Mouse (Mus musculus): ENCODE measurements around the gene Stab1. TPM values are rescaled to one million over a fixed set of nuclear protein-coding genes. Genes with fewer than 3 reads are reported as not detected.

The Stab1 gene
- polyA plus RNA-seq, 1 experiment from 2014 or later, result 23.1 TPM

DNA sequence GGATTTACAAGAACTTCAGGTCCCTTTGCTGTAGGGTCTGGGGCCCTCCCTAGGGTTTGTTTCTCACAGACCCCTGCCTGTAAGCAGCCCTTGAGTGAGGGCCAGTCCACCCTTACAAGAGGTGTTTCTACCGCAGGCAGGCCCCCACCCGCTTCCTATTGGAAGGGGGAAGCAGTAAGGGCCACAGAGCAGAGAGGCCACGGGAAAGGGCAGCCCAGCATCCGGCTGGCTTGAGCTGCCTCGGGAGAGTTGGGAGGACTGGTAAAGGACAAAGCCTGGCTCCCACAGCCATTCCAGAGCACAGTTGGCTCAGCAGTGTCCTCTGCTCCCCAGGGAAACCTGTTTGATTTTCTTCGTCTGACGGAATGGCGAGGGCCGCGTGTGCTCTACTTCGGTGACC, 30.6 kb downstream of the Stab1 start:
- peak overlapping the region; percentile 41; the same call in 1 of the 2 replicates for H3K27ac ChIP-seq (ENCODE audit: low read depth, low read length)
- no peak overlapping the region for H3K9ac ChIP-seq (ENCODE audit: low read depth, low read length)
- no peak overlapping the region for H3K4me3 ChIP-seq (ENCODE audit: low read depth, low read length)
- H3K9me3 ChIP-seq (ENCODE audit: control insufficient read depth), result no peaks in the 10 kb centered on the region
- peaks cover 32% of the 10 kb centered on the region; the same call in 1 of the 2 replicates for H3K36me3 ChIP-seq (ENCODE audit: control insufficient read depth, insufficient read depth)
- H3K27me3 ChIP-seq (replicated peaks; ENCODE audit: control insufficient read depth, insufficient read depth, low read length), result no peaks in the 10 kb centered on the region
- peaks cover 8% of the 10 kb centered on the region for H3K4me1 ChIP-seq (replicated peaks; ENCODE audit: control insufficient read depth, insufficient read depth, low read length)
- no peak for ATAC-seq
- WGBS, result 80% methylated on average over 11 of the region's 11 CpGs
- TF ChIP-seq CTCF (IDR thresholded peaks at IDR 0.05; ENCODE audit: low read depth), result no peak
- H3K4me2 ChIP-seq (replicated peaks; ENCODE audit: low read depth), result no peak overlapping the region

DNA sequence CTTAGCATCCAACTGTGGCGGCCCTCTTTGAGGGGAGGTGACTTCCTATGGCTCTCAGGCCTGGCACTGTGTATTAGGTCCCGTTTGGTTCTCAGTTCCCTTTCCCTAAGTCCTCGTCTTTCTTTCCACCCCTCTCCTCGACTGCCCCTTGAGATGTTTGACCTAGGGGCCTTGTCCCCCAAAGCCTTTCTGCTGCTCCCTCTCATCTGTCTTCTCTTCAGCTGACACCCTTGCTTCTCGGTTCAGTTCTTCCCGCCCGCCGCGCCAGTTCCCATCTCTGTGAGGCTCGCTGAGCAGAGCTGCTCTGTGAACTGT, 31.2 kb downstream of the Stab1 start:
- no peak for TF ChIP-seq CTCF (IDR thresholded peaks at IDR 0.05; ENCODE audit: low read depth)
- WGBS, result 85% methylated on average over 10 of the region's 10 CpGs
- Histone ChIP-seq H3K9me3 (ENCODE audit: control insufficient read depth) (no peaks in the 10 kb centered on the region), H3K4me1 (replicated peaks; ENCODE audit: control insufficient read depth, insufficient read depth, low read length) (peaks cover 9% of the 10 kb centered on the region), H3K27ac (ENCODE audit: low read depth, low read length) (peak overlapping the region; percentile 41), H3K27me3 (replicated peaks; ENCODE audit: control insufficient read depth, insufficient read depth, low read length) (no peaks in the 10 kb centered on the region), H3K9ac (ENCODE audit: low read depth, low read length) (no peak overlapping the region), H3K4me3 (ENCODE audit: low read depth, low read length) (no peak overlapping the region), H3K36me3 (ENCODE audit: control insufficient read depth, insufficient read depth) (peaks cover 32% of the 10 kb centered on the region; the same call in 1 of the 2 replicates), H3K4me2 (replicated peaks; ENCODE audit: low read depth) (no peak overlapping the region)
- no peak for ATAC-seq

- H3K27me3 ChIP-seq (replicated peaks; ENCODE audit: control insufficient read depth, insufficient read depth, low read length), result no peaks in the 10 kb centered on the region
- H3K9ac ChIP-seq (ENCODE audit: low read depth, low read length), result no peak overlapping the region
- no peak overlapping the region for H3K4me3 ChIP-seq (ENCODE audit: low read depth, low read length)
- peaks cover 32% of the 10 kb centered on the region; the same call in 1 of the 2 replicates for H3K36me3 ChIP-seq (ENCODE audit: control insufficient read depth, insufficient read depth)
- no peaks in the 10 kb centered on the region for H3K9me3 ChIP-seq (ENCODE audit: control insufficient read depth)
- H3K4me1 ChIP-seq (replicated peaks; ENCODE audit: control insufficient read depth, insufficient read depth, low read length), result peaks cover 14% of the 10 kb centered on the region
- ATAC-seq, result no peak
- TF ChIP-seq CTCF (IDR thresholded peaks at IDR 0.05; ENCODE audit: low read depth), result no peak
- 0 out of 2 replicates have a peak overlapping the region, but pooled peaks have one; percentile 41 for H3K27ac ChIP-seq (ENCODE audit: low read depth, low read length)
- WGBS, result 90% methylated on average over 26 of the region's 26 CpGs
- no peak overlapping the region for H3K4me2 ChIP-seq (replicated peaks; ENCODE audit: low read depth)
Observed at GRCm38 (mm10) chr14:31136411-31137280, 31.8 kb downstream of the Stab1 start.

DNA sequence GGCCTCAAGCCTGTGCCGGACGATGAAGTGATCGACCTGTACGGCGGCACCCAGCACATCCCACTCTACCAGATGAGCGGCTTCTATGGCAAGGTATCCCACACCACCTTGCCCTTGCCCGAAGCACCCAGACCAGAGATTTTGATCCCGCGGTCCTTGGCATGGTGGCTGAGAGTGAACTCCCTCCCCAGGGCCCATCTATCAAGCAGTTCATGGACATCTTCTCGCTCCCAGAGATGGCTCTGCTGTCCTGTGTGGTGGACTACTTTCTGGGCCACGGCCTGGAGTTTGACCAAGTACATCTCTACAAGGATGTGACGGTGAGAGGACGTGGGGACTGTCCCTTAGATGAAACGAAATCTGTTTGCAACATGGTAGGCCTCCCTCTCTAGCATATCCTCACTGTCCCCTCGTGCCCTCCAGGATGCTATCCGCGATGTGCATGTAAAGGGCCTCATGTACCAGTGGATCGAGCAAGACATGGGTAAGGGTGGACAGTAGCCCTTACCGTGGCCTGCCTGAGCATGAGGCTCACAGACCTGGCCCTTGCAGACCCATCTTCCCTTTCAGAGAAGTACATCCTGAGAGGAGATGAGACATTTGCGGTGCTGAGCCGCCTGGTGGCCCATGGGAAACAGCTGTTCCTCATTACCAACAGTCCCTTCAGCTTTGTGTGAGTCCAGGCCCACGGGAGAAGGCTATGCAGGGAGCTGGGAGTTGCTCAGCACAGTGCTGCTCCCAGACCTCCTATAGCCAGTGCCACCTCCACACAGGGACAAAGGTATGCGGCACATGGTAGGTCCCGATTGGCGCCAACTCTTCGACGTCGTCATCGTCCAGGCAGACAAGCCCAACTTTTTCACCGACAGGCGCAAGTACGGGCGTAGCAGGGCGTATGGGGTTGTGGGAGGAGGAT, 32.7 kb downstream of the Stab1 start:
- no peak for TF ChIP-seq CTCF (IDR thresholded peaks at IDR 0.05; ENCODE audit: low read depth)
- WGBS, result 93% methylated on average over 34 of the region's 34 CpGs
- Histone ChIP-seq H3K27me3 (replicated peaks; ENCODE audit: control insufficient read depth, insufficient read depth, low read length) (no peaks in the 10 kb centered on the region), H3K4me1 (replicated peaks; ENCODE audit: control insufficient read depth, insufficient read depth, low read length) (peaks cover 14% of the 10 kb centered on the region), H3K27ac (ENCODE audit: low read depth, low read length) (no peak overlapping the region), H3K4me3 (ENCODE audit: low read depth, low read length) (no peak overlapping the region), H3K4me2 (replicated peaks; ENCODE audit: low read depth) (no peak overlapping the region), H3K9me3 (ENCODE audit: control insufficient read depth) (no peaks in the 10 kb centered on the region), H3K9ac (ENCODE audit: low read depth, low read length) (no peak overlapping the region), H3K36me3 (ENCODE audit: control insufficient read depth, insufficient read depth) (peaks cover 32% of the 10 kb centered on the region; the same call in 1 of the 2 replicates)
- no peak for ATAC-seq

GRCm38 (mm10) chr14:31134015-31135000, 34.1 kb downstream of the Stab1 start:
- H3K27ac ChIP-seq (ENCODE audit: low read depth, low read length), result no peak overlapping the region

More at GRCm38 (mm10) chr14:31134015-31135000, 34.1 kb downstream of the Stab1 start:
- peaks cover 14% of the 10 kb centered on the region for H3K4me1 ChIP-seq (replicated peaks; ENCODE audit: control insufficient read depth, insufficient read depth, low read length)
- no peak overlapping the region for H3K4me2 ChIP-seq (replicated peaks; ENCODE audit: low read depth)
- H3K9me3 ChIP-seq (ENCODE audit: control insufficient read depth), result no peaks in the 10 kb centered on the region
- no peaks in the 10 kb centered on the region for H3K27me3 ChIP-seq (replicated peaks; ENCODE audit: control insufficient read depth, insufficient read depth, low read length)
- H3K4me3 ChIP-seq (ENCODE audit: low read depth, low read length), result no peak overlapping the region
- WGBS, result 81% methylated on average over 25 of the region's 25 CpGs
- ATAC-seq, result no peak
- no peak overlapping the region for H3K9ac ChIP-seq (ENCODE audit: low read depth, low read length)
- no peak for TF ChIP-seq CTCF (IDR thresholded peaks at IDR 0.05; ENCODE audit: low read depth)
- H3K36me3 ChIP-seq (ENCODE audit: control insufficient read depth, insufficient read depth), result peaks cover 24% of the 10 kb centered on the region; the same call in 1 of the 2 replicates
